Mouse (Mus musculus): ENCODE measurements around the gene Gtpbp10. TPM values are rescaled to one million over a fixed set of nuclear protein-coding genes. Genes with fewer than 3 reads are reported as not detected.

Gtpbp10 gene
- polyA plus RNA-seq, 1 experiment, result 3.5 TPM

DNA sequence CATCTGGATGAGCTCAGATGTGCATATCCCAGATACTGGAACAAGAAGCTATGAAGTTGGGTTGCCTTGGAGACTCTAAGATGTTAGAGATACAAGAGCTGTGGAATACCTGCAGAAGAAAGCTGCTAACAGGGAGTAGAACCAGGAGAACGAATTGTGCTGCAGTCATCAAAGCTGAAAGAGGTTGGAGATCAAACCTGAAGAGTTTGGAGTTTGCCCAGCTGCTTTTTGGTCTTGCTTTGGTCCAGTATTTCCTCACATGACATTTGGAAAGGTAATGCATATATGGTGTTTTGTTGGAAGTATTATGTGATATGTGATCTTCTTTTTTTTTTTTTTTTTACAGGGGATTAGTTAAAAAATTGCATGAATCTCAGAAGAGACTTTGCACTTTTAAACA, 23.2 kb downstream of the Gtpbp10 start:
- no peak for DNase-seq

GRCm38 (mm10) chr5:5533656-5534420, 25.5 kb downstream of the Gtpbp10 start:
- Histone ChIP-seq H3K4me1 (ENCODE audit: control insufficient read depth, insufficient read depth, low read length) (no peaks in the 10 kb centered on the region), H3K4me3 (replicated peaks; ENCODE audit: extremely low read depth, low read depth, low read length) (no peak overlapping the region)
- TF ChIP-seq CTCF (IDR thresholded peaks at IDR 0.05; ENCODE audit: insufficient read depth, low read length) (no peak), POLR2A (IDR thresholded peaks at IDR 0.05; ENCODE audit: borderline replicate concordance, extremely low read depth, low read depth, low read length) (no peak)
- no peak for DNase-seq
- WGBS, result 85% methylated on average over 3 of the region's 3 CpGs

More for the DNA sequence above, 23.2 kb downstream of the Gtpbp10 start:
- no peak overlapping the region for H3K4me3 ChIP-seq (replicated peaks; ENCODE audit: extremely low read depth, low read depth, low read length)
- TF ChIP-seq CTCF (IDR thresholded peaks at IDR 0.05; ENCODE audit: insufficient read depth, low read length) (no peak), POLR2A (IDR thresholded peaks at IDR 0.05; ENCODE audit: borderline replicate concordance, extremely low read depth, low read depth, low read length) (no peak)
- 97% methylated on average over 1 of the region's 1 CpGs for WGBS
- no peaks in the 10 kb centered on the region for H3K4me1 ChIP-seq (ENCODE audit: control insufficient read depth, insufficient read depth, low read length)

DNA sequence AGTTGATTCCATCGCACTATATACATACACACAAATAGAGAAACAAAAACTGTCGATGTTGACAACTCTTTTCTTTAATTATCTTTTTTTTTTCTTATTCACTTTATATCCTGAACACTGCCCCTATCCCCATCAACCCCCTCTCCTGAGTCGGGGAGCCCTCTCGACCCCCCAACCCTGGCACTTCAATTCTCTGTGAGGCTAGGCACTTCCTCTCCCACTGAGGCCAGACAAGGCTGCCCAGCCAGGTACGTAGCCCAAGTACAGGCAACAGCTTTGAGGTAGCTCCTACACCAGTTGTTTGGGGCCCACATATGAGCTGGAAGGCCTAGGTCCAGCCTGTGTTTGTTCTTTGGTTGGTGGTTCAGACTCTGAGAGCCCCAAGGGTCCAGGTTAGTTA, 43.9 kb downstream of the Gtpbp10 start:
- no peak for DNase-seq
- Histone ChIP-seq H3K4me1 (ENCODE audit: control insufficient read depth, insufficient read depth, low read length) (no peaks in the 10 kb centered on the region; the same call in 1 of the 2 replicates), H3K4me3 (replicated peaks; ENCODE audit: extremely low read depth, low read depth, low read length) (no peak overlapping the region)
- no peak for TF ChIP-seq CTCF (IDR thresholded peaks at IDR 0.05; ENCODE audit: insufficient read depth, low read length)
- no peak for TF ChIP-seq POLR2A (IDR thresholded peaks at IDR 0.05; ENCODE audit: borderline replicate concordance, extremely low read depth, low read depth, low read length)
- WGBS, result 80% methylated on average over 5 of the region's 5 CpGs

DNA sequence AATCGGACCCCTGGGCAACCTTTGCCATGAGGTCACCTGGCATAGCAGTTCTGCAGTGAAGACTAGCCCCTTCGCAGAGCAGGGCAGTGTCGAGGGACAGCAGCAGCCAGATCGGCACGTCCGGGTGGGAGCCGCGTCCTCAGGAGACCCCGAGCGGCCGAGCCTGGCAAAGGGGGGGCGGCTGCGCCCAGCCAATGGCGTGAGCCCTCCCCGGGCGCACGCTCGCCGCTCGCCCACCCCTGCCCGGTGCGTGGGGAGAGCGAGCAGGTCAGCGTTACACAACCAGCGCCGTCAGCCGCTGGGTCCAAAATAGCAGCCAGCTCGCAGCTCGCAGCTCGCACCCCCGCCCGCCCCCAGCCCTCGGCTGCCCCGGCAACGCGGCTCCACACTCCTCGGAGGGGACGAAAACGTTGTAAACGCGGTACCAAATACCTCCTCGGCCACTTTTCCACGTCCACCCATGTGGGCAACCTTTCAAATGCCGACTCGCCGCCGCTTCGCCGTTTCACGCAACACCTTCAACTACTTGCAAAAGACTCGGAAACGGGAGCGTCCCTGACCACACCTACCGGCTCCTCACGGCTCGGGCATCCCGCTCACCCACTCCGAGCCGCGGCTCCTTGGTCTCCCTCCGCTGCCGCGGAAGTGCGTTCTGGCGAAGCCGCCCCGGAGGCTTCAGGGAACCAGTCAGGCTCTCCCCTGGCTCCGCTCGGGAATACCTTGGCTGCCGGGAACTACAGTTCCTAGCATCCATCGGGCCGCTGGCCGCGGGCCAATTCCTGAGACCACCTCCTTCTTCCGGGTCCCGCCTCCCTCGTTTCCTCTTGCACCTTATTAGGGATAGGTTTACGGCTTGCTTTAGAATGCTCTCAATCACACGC, 44.9 kb downstream of the Gtpbp10 start, which contains the start of gene Cldn12:
Cldn12 (minus strand) TSS at position 763 of the 881 bp plus-strand sequence.
- H3K4me3 ChIP-seq (replicated peaks; ENCODE audit: extremely low read depth, low read depth, low read length), result peak within 1 kb of the TSS; percentile 78
- WGBS, result under 1% methylated on average over 78 of the region's 79 CpGs

DNA sequence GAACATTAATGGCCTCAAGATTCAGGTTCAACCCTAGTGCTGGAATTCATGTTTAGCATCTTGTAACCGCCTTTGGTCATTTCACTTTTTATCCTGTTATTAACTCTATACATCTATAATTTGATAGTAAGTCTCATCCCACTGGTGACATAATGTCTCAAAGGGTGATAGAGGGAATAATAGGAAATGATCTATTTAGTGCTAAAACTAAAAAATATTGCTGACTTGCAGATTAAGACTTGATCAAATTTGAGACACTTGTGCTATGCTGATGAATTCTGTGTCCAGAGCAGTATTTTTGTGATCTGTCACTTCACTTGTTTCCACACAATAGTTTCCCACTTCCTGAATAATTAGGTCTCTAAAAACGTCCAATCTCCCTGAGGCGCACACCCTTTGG, 47.9 kb downstream of the Gtpbp10 start:
- Histone ChIP-seq H3K4me1 (ENCODE audit: control insufficient read depth, insufficient read depth, low read length) (peaks cover 2% of the 10 kb centered on the region), H3K4me3 (replicated peaks; ENCODE audit: extremely low read depth, low read depth, low read length) (no peak overlapping the region)
- DNase-seq, result no peak
- 78% methylated on average over 3 of the region's 3 CpGs for WGBS
- TF ChIP-seq POLR2A (IDR thresholded peaks at IDR 0.05; ENCODE audit: borderline replicate concordance, extremely low read depth, low read depth, low read length), result no peak
- TF ChIP-seq CTCF (IDR thresholded peaks at IDR 0.05; ENCODE audit: insufficient read depth, low read length), result no peak

More for the DNA sequence above, 44.9 kb downstream of the Gtpbp10 start, which contains the start of gene Cldn12:
- no peaks in the 10 kb centered on the region; the same call in 1 of the 2 replicates for H3K4me1 ChIP-seq (ENCODE audit: control insufficient read depth, insufficient read depth, low read length)
- peak; percentile 60; the same call in 1 of the 2 replicates for TF ChIP-seq POLR2A (IDR thresholded peaks at IDR 0.05; ENCODE audit: borderline replicate concordance, extremely low read depth, low read depth, low read length)
- no peak for TF ChIP-seq CTCF (IDR thresholded peaks at IDR 0.05; ENCODE audit: insufficient read depth, low read length)
- DNase-seq, result peak; percentile 93

DNA sequence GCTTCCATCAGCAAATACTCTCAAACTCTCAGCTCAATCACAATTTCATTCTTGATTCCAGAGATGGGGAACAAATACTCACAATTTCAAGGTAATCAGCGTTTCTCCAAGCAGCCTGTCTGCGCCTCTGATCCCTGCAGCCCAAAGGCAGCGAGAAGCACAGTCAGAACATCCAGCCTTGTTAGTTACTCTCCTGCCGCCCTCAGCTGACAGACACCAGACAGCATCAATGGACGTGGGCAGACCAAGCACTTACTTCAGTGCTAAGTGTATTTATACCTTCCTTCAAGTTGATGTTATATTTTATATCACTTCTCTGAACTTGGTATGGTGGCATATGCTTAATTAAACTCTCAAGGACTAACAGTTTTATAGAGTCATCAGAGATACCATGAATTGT, 48.3 kb downstream of the Gtpbp10 start:
- no peak for DNase-seq
- TF ChIP-seq CTCF (IDR thresholded peaks at IDR 0.05; ENCODE audit: insufficient read depth, low read length) (no peak), POLR2A (IDR thresholded peaks at IDR 0.05; ENCODE audit: borderline replicate concordance, extremely low read depth, low read depth, low read length) (no peak)
- no peak overlapping the region for H3K4me3 ChIP-seq (replicated peaks; ENCODE audit: extremely low read depth, low read depth, low read length)
- peaks cover 2% of the 10 kb centered on the region for H3K4me1 ChIP-seq (ENCODE audit: control insufficient read depth, insufficient read depth, low read length)
- WGBS, result 87% methylated on average over 5 of the region's 5 CpGs

DNA sequence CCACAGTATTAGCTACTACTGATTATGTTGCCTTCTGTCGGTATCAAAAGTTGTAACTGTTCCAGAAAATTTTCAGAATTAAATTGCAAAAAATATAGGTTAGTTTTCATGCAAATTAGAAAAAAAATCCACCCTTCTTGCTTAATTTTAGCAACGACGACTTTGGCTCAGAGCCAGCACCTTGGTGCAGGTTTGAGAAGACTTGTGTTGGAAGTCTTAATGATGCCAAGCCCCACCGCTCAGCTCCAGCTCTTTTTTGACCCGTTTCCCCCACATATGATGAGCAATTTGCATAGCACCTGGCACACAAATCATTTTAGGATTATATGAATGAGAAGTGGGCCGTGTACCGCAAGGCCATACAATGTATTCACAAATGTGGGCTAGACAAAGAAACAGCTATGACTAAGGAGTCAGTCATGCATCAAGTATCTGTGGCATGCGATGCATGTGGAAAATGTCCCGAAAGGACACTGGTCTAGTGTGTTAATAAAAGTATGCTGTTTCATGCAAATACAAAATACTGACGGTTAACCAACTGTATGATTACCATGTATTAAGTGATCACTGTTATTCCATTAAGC, 48.9 kb downstream of the Gtpbp10 start:
- peaks cover 2% of the 10 kb centered on the region for H3K4me1 ChIP-seq (ENCODE audit: control insufficient read depth, insufficient read depth, low read length)
- WGBS, result 70% methylated on average over 10 of the region's 10 CpGs
- H3K4me3 ChIP-seq (replicated peaks; ENCODE audit: extremely low read depth, low read depth, low read length), result no peak overlapping the region
- DNase-seq, result no peak
- TF ChIP-seq POLR2A (IDR thresholded peaks at IDR 0.05; ENCODE audit: borderline replicate concordance, extremely low read depth, low read depth, low read length), result no peak
- no peak for TF ChIP-seq CTCF (IDR thresholded peaks at IDR 0.05; ENCODE audit: insufficient read depth, low read length)

DNA sequence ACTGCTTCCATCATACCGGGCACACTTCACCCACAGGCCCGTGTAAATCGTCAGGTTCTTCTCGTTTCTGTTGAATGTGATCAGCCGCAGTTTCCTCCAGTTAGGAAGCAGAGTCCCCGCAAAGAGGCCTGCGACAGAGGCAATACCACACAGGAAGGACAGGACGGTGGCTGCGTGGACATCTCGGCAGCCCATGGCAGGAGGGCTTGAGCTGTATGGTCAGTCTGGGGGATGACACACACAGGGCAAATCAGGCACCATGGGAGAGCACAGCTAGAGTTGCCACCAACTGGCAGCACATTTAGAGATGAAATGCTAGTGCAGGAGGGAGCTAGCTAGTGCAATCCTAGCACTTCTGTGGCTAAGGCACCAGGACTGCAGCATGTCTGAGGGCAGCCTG, 51.1 kb downstream of the Gtpbp10 start:
- Histone ChIP-seq H3K4me1 (ENCODE audit: control insufficient read depth, insufficient read depth, low read length) (peaks cover 2% of the 10 kb centered on the region; the same call in 1 of the 2 replicates), H3K4me3 (replicated peaks; ENCODE audit: extremely low read depth, low read depth, low read length) (no peak overlapping the region)
- DNase-seq, result no peak
- WGBS, result 80% methylated on average over 10 of the region's 10 CpGs
- TF ChIP-seq CTCF (IDR thresholded peaks at IDR 0.05; ENCODE audit: insufficient read depth, low read length), result no peak
- no peak for TF ChIP-seq POLR2A (IDR thresholded peaks at IDR 0.05; ENCODE audit: borderline replicate concordance, extremely low read depth, low read depth, low read length)

- WGBS, result 57% methylated on average over 20 of the region's 20 CpGs
- peaks cover 2% of the 10 kb centered on the region; the same call in 1 of the 2 replicates for H3K4me1 ChIP-seq (ENCODE audit: control insufficient read depth, insufficient read depth, low read length)
- peak; percentile 66 for DNase-seq
- H3K4me3 ChIP-seq (replicated peaks; ENCODE audit: extremely low read depth, low read depth, low read length), result no peak overlapping the region
- TF ChIP-seq POLR2A (IDR thresholded peaks at IDR 0.05; ENCODE audit: borderline replicate concordance, extremely low read depth, low read depth, low read length) (no peak), CTCF (IDR thresholded peaks at IDR 0.05; ENCODE audit: insufficient read depth, low read length) (peak; percentile 66)
Measured at GRCm38 (mm10) chr5:5507701-5508225, 51.6 kb downstream of the Gtpbp10 start.
